Mouse (Mus musculus) 3T3-L1 (cell line): Measurements from ENCODE around the gene Inpp5k.
A peak's percentile ranks its signal among the peaks of the same experiment; 100 is the strongest.

Source experiments
- DNase-seq: peaks from one replicate; pipeline ENCODE4 v3.0.0-alpha.2; 2015; ENCODE audit warnings: low read depth, low spot score

Gene Inpp5k

DNA sequence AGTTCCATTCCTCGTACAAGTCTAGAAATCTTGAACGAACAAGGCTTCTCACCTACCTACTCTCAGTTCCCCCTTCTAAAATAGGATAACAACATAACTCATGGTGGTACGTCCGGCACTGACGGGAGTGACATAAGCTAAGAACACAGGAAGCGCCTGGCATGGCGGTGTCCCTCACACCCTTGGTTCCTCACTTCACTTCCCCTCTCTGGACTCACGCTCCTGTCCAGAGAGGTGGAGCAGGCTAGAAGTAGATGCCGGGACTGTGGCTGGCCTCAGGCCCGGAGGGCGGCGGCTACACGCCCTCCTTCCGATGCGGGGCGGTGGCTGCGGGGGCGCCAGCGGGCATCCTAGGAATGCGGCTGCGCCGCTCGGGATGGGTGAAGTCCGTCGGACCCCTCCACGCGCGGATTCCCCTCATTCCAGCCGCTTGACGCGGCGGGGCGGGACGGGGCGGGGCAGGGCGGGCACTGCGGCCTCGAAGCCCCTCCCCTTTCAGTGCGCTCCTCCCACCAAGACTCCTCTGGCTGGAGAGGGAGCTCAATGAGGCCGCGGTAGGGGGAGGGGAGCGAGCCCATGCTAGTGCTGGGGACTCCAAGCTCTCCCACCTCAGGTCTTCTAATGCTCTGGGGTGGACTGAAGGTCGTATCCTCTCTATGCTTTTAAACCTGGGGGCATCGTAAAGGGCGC lies 23.1 kb downstream of the Inpp5k start:
- DNase-seq: peak; percentile 85

DNA sequence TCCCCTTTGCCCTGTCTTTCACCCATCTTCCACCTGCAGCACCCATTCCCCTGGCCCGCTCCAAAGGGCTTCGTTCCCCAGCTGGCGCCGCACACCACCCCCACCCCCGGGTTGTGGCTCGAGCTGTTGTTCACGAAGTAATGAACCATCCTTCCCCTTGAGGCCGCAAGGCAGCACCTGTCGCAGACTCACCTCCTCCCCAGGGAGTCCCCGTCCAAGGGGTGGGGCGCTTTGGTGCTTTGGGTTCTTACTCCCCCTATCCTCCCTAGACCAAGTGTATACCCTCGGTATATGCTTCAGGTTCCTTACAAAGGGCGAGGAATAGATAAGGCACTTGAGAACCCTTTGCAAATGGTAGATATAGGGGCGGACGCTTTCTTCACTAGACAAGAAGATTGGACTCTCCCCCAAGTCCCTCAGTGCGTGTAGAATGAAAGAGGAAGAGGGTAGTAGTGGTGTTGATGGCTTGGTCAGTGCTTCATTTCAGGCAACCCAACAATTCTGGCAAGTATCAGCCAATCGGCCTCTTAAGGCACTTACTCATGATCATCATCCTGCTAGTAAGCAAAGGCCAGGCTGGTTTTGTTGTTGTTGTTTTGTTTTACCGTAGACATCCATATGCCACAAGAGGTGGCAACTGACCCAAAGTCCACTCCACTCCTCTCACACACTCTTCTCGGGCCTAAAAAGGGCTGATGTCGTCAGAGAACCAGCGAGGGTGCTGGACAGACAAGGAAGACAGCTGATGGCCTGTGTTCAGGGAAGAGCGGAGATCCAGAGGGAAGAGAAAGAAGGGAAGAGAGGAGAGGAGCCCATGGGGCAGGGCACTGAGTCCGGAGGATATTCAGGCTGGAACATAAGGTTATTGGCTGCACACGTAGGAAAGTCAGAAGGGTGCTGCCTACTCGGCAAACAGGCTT lies 23.9 kb downstream of the Inpp5k start:
- DNase-seq: peak; percentile 46

DNA sequence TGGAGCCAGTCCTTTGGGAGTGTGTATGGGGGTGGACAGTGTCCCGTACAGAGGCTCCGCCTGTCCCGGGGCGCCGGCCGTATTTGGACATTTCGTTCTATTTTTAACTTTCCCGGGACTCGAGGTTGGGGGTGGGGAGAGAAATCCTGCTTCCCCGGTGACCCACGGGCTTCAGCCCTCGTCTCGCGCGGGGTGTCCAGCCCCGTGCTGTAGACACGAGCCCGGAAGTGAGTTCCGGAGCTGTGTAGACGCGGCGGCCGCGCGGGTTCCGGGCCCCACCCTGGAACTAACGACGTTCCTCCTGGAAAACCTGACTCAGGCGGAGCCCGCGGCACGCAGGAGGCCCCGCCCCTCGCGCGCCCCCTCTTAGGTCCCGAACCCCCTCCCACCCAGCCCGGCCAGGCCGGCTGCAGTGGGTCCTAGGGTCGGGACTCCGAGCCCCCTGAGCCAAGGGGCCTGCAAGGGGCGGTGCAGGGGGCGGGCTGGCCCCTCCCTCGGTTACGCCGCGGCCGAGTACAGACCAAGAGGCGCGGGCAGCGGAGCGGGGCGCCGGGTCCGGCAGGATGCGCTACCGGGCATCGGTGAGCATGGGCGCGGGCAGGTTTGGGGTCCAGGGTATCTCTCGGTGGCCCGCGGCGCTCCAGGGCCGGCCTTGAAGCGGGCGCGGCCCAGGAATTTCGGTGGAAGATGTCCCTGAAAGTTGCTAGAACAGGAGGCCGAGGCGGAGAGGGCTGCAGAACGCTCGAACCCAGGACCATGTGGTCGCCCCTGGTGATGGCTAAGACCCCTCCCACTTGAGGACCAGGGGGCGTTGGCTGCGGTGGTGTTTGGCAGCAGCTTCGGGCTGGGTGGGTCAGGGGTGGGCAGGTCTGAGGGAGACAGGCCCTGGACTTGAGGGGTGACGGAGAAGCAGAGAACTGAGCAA lies 25.1 kb downstream of the Inpp5k start:
- DNase-seq: peak; percentile 85

DNA sequence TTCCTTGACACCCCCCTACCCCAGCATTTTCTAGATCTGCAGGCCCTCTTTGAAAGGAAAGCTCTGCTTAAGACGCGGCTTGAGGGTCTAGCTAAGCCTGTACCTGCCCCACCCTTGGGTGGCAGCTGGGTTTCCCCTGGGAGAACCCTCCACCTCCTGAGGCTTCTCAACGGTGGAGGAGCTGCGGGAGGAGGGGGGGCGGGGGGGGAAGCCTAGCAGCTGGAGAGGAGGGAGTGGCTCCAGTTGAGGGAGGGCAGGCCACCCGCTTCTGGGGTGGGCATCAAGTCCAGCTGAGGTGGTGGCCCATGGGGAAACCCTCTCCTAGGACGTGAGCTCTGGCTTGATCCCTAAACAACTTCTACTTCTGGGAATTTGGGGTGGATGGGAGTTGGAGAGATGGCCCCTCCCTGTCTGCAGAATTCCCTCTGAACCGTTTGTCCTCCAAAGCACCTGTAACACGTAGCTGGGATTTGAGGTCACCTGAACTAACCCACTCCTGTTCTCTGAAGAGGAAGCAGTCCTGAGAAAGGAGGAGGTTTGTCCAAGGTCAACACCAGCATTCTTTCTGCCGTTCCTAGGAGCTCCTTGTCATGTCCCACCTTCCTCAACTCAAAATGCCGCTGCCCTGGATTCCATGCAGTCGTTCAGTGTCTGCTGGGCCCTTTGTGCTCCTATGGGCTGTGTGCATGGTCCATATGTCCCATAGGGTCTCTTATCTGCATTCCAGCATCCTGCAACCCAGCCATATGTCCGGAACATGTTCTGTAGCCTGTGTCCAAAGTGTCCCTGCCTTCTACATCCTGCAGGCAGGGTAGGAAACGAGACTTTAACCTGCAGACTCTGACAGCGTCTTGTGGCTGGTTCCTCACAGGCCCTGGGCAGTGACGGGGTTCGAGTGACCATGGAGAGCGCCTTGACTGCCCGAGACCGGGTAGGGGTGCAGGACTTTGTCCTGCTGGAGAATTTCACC lies 26.1 kb downstream of the Inpp5k start:
- DNase-seq: no peak

DNA sequence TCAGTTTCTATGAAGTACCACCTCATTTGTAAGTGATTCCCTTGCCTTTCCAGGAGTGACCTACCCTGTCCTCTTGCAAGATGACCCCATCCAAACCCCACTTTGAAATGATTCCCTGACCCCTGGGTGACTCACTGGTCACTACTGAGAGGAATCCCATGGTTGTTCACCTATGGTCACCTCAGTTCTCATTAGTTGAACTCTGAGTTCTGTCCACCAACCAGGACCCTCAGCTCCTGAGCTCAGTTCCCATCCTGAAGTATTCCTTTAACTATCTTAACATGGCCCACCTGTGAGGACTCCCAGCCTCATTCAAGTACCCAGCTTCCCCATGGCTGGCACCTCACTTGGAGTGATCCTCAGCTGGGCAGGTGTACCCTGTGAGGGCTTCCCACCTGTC lies 27.1 kb downstream of the Inpp5k start:
- no peak for DNase-seq

DNA sequence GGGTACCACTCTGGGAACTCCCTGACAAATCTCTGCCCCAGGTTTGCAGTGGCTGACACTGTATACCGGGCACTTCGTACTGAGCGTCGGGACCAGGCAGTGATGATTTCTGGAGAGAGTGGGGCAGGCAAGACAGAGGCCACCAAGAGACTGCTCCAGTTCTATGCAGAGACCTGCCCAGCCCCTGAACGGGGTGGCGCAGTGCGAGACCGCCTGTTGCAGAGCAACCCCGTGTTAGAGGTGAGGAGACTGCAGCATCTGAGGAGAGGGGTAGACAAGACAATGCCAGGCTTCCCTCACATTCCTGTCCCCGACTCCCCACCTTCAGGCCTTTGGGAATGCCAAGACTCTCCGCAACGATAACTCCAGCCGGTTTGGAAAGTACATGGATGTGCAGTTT lies 27.5 kb downstream of the Inpp5k start:
- no peak for DNase-seq

DNA sequence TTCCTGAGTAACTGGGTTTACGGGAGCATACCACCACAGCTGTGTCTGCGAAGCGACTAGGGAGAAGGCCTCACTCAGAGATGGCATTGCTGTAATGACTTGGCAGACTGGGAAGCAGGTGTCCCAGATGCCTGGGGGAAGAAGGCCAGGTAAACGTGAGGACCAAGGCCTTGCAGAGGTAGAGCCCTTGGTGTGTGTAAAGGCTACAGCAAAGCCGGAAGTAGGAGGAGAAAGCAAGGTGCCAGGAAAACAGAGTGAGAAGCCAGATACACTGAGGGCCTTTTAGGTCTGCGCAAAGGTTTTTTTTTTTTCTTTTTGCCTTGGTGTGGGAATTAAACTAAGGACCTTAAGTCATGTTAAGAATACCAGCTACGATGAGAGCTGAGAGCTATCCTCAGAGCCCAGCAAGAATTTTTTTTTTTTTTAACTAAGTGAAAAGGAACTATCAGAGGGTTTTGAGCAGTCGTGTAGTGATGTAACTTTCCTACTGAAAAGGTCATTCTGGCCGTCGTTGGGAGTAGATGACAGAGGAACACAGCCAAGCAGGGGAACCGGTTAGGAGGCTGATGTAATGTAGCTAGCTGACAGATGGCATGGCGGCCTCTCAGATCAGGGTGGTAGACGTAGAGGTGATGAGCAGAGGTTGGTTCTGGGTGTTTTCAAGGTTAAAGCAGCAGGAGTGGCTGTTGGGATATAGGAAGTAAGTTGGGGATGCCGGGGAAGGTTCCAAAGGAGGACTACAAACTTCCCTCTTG lies 28.4 kb downstream of the Inpp5k start:
- no peak for DNase-seq

DNA sequence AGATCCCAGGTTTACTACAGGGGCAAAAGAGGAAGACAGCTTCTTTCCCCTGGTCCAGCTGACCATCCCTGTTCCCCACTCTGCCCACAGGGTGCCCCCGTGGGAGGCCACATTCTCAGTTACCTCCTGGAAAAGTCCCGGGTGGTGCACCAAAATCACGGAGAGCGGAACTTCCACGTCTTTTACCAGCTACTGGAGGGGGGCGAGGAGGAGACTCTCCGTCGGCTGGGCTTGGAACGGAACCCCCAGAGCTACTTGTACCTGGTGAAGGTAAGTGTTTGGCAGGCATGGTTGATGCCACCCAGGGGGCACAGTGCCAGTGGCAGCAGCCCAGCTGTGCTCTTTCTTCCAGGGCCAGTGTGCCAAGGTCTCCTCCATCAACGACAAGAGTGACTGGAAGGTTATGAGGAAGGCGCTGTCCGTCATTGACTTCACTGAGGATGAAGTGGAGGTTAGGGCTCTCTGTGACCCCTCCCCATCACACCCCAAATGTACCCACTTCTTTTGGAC lies 29.3 kb downstream of the Inpp5k start:
- DNase-seq: no peak

DNA sequence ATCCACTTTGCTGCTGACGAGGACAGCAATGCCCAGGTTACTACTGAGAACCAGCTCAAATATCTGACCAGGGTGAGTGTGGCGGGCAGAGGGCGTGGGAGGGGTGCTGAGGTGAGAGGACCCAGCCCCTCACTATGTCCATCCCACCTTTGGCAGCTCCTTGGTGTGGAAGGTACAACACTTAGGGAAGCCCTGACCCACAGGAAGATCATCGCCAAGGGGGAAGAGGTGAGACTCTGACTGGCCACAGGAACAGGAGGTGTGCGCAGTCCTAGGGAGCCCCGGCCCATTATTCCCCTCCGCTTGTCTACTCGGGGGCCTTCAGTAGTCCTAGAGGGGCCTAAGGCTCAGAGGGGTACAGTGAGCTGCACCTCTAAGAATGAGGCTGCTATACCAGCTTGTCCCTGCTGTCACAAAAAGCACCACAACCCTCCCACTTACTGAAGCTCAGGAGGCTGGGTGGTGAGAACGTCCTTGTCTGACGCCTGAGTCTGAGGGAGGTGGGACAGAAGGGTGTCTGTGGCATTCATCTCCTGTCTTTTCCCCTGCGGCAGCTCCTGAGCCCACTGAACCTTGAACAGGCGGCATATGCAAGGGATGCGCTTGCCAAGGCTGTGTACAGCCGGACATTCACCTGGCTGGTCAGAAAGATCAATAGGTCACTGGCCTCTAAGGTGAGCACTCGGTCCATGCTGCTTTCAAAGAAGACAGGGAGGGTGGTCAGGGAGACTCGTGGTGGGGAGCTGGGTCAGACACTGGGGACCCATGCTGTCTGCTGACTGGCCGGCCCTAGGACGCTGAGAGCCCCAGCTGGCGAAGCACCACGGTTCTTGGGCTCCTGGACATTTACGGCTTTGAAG lies 30.4 kb downstream of the Inpp5k start:
- DNase-seq: no peak

DNA sequence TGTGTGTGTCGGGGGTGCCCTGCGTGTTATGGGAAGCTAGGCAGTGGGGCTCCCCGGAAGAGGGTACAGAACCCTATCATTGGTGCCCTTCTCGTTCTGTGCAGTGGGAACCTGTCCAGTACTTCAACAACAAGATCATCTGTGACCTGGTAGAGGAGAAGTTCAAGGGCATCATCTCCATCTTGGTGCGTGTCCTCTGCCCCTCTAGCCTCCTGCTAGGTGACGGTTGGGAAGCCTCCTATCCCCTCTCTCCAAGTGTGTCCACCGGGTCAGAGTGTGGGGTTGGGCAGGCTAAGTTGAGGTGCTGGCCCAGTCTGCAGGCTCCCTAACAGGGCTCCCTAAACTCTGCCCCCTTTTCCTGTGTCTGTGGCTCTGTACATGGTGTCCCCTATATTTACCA lies 31.3 kb downstream of the Inpp5k start:
- no peak for DNase-seq

DNA sequence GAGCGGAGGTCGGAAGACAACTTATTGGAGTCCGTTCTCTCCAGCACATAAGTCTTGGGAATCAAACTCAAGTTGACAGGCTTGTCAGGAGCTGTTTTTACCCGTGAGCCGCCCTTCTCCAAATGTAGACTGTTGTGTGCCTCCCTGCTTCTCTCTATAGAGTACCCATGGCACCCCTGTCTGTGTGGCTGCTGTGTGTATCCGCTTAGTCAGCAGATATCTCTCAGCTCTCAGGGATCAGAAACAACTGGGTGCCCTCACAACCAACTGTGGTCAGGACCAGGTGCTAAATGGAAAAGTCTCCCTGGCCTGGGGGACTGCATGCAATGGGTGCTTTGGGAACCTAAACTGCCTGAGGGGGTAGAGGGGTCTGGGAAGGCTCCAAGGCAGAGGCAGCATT lies 35.5 kb downstream of the Inpp5k start:
- no peak for DNase-seq

DNA sequence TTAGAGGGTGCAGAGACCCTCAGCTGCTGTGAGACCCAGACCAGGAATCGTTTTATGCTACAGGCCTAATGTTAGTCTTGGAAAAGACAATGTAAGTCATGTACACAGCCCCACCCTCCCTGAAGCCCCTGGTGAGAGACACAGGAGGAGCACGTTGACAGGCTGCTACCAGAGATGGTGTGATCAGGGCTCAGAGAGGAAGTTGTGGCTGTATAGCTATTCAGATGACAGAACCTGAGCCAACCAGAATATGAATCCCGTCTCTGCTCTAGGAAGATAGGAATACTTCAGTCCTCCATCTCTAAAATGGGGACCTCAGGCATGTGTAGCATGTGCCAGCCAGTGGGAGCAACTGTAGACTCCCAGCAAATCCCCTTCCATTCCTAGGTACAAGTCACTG lies 37.8 kb downstream of the Inpp5k start:
- DNase-seq: no peak

DNA sequence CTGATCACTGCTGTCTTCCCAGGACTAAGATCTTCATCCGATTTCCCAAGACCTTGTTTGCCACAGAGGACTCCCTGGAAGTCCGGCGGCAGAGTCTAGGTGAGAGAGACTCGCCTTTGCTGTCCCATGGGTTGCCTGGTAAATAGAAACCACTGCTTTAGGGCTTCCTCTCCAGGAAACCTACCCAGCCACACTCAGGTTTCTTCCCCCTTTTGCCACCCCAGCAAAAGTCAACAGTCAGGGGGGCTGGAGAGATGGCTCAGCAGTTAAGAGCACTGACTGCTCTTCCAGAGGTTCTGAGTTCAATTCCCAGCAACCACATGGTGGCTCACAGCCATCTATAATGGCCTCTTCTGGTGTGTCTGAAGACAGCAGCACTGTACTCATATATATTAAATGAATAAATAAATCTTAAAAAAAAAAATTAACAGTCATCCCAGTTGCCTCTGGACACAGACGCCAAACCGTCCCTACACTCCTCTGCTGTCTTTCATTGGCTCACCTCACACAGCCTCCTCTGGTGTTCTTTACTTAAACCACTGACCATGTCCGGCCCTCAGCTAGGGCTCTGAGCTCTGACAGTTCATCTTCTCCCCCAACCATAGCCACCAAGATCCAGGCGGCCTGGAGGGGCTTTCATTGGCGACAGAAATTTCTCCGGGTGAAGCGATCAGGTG lies 38.5 kb downstream of the Inpp5k start:
- DNase-seq: no peak

DNA sequence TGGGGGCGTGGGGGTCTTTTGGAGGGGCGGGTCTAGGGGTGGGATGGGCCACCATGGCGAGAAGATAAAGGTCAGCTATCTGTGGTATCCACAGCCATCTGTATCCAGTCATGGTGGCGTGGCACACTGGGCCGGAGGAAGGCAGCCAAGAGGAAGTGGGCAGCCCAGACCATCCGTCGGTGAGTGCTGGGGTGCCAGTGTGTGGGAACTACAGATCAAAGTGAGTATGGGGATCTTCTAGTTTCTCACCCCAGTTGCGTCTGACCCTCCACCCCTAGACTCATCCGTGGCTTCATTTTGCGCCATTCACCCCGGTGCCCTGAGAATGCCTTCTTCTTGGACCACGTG lies 39.0 kb downstream of the Inpp5k start:
- DNase-seq: no peak

DNA sequence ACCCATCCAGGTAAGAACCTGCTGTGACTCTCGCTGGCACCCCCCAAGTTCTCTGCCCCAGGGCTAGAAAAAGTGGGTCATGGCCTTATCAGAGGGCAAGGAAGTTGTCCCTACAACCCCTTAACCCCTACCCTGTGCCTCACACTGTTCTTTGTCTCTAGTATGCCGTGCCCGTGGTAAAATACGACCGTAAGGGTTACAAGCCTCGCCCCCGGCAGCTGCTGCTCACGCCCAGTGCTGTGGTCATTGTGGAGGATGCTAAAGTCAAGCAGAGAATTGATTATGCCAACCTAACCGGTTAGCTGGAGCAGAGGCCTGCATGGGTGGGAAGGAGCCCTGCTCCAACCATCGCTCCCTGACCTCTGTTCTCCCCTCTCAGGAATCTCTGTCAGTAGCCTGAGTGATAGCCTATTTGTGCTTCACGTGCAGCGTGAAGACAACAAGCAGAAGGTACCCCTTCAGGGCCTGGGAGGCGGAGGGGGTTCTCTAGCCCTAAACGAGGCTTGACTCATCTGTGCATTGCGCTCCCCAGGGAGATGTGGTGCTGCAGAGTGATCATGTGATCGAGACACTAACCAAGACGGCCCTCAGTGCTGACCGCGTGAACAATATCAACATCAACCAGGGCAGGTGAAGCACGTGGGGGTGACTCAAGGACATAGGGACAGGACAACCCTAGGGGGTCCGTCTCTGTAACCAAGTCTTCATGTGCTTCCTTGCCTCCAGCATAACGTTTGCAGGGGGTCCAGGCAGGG lies 40.8 kb downstream of the Inpp5k start:
- DNase-seq: no peak

DNA sequence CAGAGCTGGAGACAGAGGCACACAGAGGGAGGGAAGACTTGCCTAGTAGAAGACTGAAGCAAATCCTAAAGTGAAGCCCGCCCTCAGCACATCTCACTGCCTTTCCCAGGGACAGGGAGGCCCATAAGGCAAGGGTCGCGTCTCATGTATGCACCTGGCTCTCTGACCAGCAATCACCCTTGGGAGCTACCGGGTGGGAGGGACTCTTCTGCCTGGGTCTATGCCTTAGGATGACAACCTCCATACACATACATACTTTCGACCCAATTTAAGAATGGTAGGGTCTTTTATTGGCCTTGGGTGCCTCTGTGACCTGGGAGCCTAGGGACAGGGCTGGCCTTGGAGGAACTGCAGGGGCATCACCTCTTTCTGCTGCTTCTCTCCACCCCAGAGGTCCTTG lies 42.6 kb downstream of the Inpp5k start:
- no peak for DNase-seq

DNA sequence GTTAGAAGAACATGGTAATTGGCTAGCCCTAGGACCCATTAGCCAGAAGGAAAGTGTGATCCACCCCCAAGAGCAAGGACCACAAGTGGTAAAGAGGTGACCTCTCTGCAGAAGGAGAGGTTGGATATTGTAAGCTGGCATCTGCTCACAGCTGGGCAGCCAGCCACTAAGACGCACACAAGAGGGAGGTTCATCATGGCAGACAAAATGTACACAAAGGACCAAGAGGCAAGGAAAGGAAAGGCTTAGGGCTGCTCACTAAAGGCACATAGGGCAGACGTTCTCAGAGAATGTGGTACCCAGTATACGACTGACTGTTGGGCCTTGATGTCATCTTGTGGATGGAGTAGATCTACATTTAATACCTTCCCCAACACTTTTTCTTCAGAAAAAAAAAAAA lies 44.1 kb downstream of the Inpp5k start:
- DNase-seq: no peak
